Mouse (Mus musculus) ES-E14 (cell line): ENCODE results near the gene Pla2g1b.

Source experiments
- HCFC1 ChIP-seq: IDR thresholded peaks from 2 replicates; pipeline ENCODE4 v1.6.1; 2012; ENCODE audit warnings: low read length, inconsistent platforms, borderline replicate concordance; ENCODE audit not compliant: insufficient read depth
- MAFK ChIP-seq: IDR thresholded peaks from 2 replicates; pipeline ENCODE4 v1.6.1; 2014; ENCODE audit warnings: mild to moderate bottlenecking, low read depth, low read length, inconsistent platforms; ENCODE audit not compliant: insufficient read depth
- ZC3H11A ChIP-seq: IDR thresholded peaks from 2 replicates; pipeline ENCODE4 v1.6.1; 2012; ENCODE audit warnings: low read depth, mild to moderate bottlenecking, inconsistent platforms, low read length, borderline replicate concordance
- ZNF384 ChIP-seq: IDR thresholded peaks from 2 replicates; pipeline ENCODE4 v1.6.1; 2012; ENCODE audit warnings: low read depth, low read length, inconsistent platforms

DNA sequence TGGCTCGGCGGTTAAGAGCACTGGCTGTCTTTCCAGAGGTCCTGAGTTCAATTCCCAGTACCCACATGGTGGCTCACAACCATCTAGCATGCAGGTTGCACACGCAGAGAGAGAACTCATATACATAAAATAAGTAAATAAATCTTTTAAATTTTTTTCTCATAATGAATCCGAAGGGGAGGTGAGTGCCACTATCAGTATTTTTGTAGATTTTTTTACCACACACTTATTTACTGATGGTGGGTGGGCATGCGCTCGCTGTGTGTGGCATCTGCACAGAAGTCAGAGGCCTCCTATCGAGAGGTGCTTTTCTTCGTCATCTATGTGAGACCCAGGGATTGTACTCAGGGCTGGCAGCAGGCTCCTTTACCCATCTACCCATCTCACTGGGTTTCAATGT lies 21.3 kb downstream of the Pla2g1b start:
- TF ChIP-seq HCFC1 (no peak), MAFK (no peak), ZNF384 (no peak), ZC3H11A (no peak)
